17 mouse cellular contexts compared by ENCODE assay signal in the genomic region with DNA sequence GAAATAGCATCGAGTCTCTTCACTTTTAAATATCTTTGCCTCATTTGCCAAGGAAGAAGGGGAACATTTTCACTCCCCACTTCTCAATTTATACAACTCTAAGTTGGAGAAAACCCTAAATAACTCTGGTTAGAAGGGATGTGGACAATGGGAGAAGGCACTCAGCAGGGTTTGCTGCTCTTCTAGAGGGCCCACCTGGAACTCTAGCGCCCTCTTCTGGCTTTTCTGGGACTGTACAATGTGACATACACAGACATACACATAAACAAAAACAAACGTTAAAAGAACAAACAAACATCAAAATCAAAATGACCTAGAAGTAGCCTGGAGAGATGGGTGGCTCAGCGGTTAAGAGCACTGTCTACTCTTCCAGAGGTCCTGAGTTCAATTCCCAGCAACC.
DNase-seq lines count a peak whose midpoint lies in the region; ATAC-seq and TF ChIP-seq lines count a peak whose summit lies in the region.
"Had no signal": no experiment of that assay in that cellular context is flagged by ENCODE, and none has a peak within 500 bp of the region (broad histone marks: within the 10 kb centered on the region; RNA-seq: fewer than 3 reads in every experiment).

No protein-coding gene starts in this region.

- no peak overlapping the region for H3K4me3 ChIP-seq in kidney, postnatal 0 days (replicated peaks; ENCODE audit: low read depth, low read length)
- no peak overlapping the region for H3K4me3 ChIP-seq in ES-E14 (ENCODE audit: insufficient read depth in 1 of 2, low read depth in 1 of 2, low read length in 2 of 2, poor library complexity in 1 of 2, severe bottlenecking in 1 of 2)
- H3K4me3 ChIP-seq: embryonic facial prominence, embryonic 12.5 days; limb, embryonic 12.5 days; midbrain, embryonic 10.5 days had no signal

- no peaks in the 10 kb centered on the region for H3K36me3 ChIP-seq in kidney, postnatal 0 days (ENCODE audit: insufficient read depth, low read length)
- no peaks in the 10 kb centered on the region for H3K36me3 ChIP-seq in ES-E14 (ENCODE audit: control insufficient read depth, insufficient read depth, low read length, poor library complexity, severe bottlenecking)
- H3K36me3 ChIP-seq in splenic B cell, adult 2 months (ENCODE audit: control insufficient read depth, insufficient read depth, low read length, poor library complexity, severe bottlenecking), result no peaks in the 10 kb centered on the region
- H3K36me3 ChIP-seq: embryonic facial prominence, embryonic 12.5 days; limb, embryonic 12.5 days; midbrain, embryonic 10.5 days had no signal

- no peak overlapping the region for H3K4me2 ChIP-seq in kidney, postnatal 0 days (ENCODE audit: low read length)
- H3K4me2 ChIP-seq: embryonic facial prominence, embryonic 12.5 days; limb, embryonic 12.5 days had no signal

- no peak for DNase-seq in kidney, postnatal 0 days (ENCODE audit: low spot score)
- no peak for DNase-seq in kidney, adult 18-20 months
- DNase-seq in thymus, postnatal 0 days (ENCODE audit: low spot score), result peak; percentile 37
- no peak for DNase-seq in thymus, postnatal 25 days
- no peak for DNase-seq in ES-E14 (ENCODE audit: low read depth, low spot score)
- DNase-seq in splenic B cell, adult 2 months (ENCODE audit: low read depth, low spot score), result peak; percentile 19
- DNase-seq in natural killer cell, adult 2 months (ENCODE audit: low spot score in 2 of 2), result no peak
- DNase-seq in cerebellum, adult 9-10 months, result no peak
- DNase-seq: cerebellum, postnatal 36 days; heart, postnatal 36 days; kidney, postnatal 36 days; right cerebral cortex, postnatal 14 days; thymus, postnatal 4 days had no signal

- peak; percentile 43 for TF ChIP-seq CTCF in kidney, postnatal 0 days (IDR thresholded peaks at IDR 0.05; ENCODE audit: low read depth)

- 51% methylated on average over 4 of the region's 4 CpGs for WGBS in kidney, postnatal 0 days

- no peaks in the 10 kb centered on the region for H3K27me3 ChIP-seq in kidney, postnatal 0 days (ENCODE audit: insufficient read depth, low read length)
- H3K27me3 ChIP-seq in splenic B cell, adult 2 months (ENCODE audit: control insufficient read depth, insufficient read depth, low read length, poor library complexity, severe bottlenecking), result no peaks in the 10 kb centered on the region
- H3K27me3 ChIP-seq: embryonic facial prominence, embryonic 12.5 days; Patski had no signal

- H3K27ac ChIP-seq in kidney, postnatal 0 days, result no peak overlapping the region
- no peak overlapping the region for H3K27ac ChIP-seq in ES-E14 (ENCODE audit: insufficient read depth, low read depth, low read length, poor library complexity, severe bottlenecking)
- H3K27ac ChIP-seq: embryonic facial prominence, embryonic 12.5 days; limb, embryonic 12.5 days had no signal

- no peak overlapping the region for H3K9ac ChIP-seq in kidney, postnatal 0 days (ENCODE audit: low read depth, low read length)
- no peak overlapping the region for H3K9ac ChIP-seq in ES-E14 (ENCODE audit: insufficient read depth, low read depth, low read length, poor library complexity, severe bottlenecking)
- H3K9ac ChIP-seq: embryonic facial prominence, embryonic 12.5 days; limb, embryonic 12.5 days had no signal

- peaks cover 14% of the 10 kb centered on the region; the same call in 1 of the 2 replicates for H3K4me1 ChIP-seq in kidney, postnatal 0 days (replicated peaks; ENCODE audit: insufficient read depth, low read length)
- peaks cover 8 to 12% of the 10 kb centered on the region in 2 experiments for H3K4me1 ChIP-seq in ES-E14 (ENCODE audit: control insufficient read depth in 2 of 2, insufficient read depth in 2 of 2, low read length in 2 of 2, poor library complexity in 1 of 2)

- in situ Hi-C loops in ES-E14 (cut with MboI; ENCODE audit: low sequenced_read_pairs in 2 of 2, unreplicated experiment in 2 of 2), result no loop called here

- ATAC-seq in kidney, postnatal 0 days (replicated peaks; ENCODE audit: low FRiP score, low read depth), result no peak
- ATAC-seq: Patski had no signal

- no peaks in the 10 kb centered on the region for H3K9me3 ChIP-seq in kidney, postnatal 0 days (replicated peaks; ENCODE audit: low read length)
- H3K9me3 ChIP-seq in ES-E14 (ENCODE audit: control insufficient read depth, insufficient read depth, low read depth, low read length), result no peaks in the 10 kb centered on the region
- H3K9me3 ChIP-seq: embryonic facial prominence, embryonic 12.5 days; limb, embryonic 12.5 days; midbrain, embryonic 10.5 days had no signal

TF ChIP-seq in ES-E14, 5 proteins besides CTCF, POLR2A, EP300 and RAD21:
- TF ChIP-seq ZC3H11A (IDR thresholded peaks at IDR 0.05; ENCODE audit: borderline replicate concordance, low read depth, low read length), result peak; percentile 46
- TF ChIP-seq HCFC1 (IDR thresholded peaks at IDR 0.05; ENCODE audit: borderline replicate concordance, insufficient read depth, low read length), result no peak

Comparison
In these comparisons a context has a peak if more than half of its experiments do, and no peak if none do; other contexts are left out.
1. DNase-seq: peak in thymus, postnatal 0 days (single experiment) and splenic B cell, adult 2 months (single experiment); none in kidney, postnatal 0 days (single experiment), kidney, adult 18-20 months (single experiment), thymus, postnatal 25 days (single experiment), ES-E14 (single experiment), natural killer cell, adult 2 months (0 of 2) and cerebellum, adult 9-10 months (single experiment).